Mouse (Mus musculus): ENCODE data around the gene Nt5dc3.

- TF ChIP-seq CTCF (conservative IDR thresholded peaks at IDR 0.05 in 1 of 2, IDR thresholded peaks at IDR 0.05 in 1 of 2; ENCODE audit: low read depth in 2 of 2, low read length in 2 of 2), result no peak
- TF ChIP-seq POLR2A (IDR thresholded peaks at IDR 0.05; ENCODE audit: low read depth, low read length), result no peak
- no peak for TF ChIP-seq KAT2A (IDR thresholded peaks at IDR 0.05; ENCODE audit: insufficient replicate concordance, low read length)
- no peak for TF ChIP-seq NELFE (IDR thresholded peaks at IDR 0.05; ENCODE audit: low read depth, low read length)
- TF ChIP-seq JUN (IDR thresholded peaks at IDR 0.05; ENCODE audit: insufficient read depth, low read depth, low read length), result no peak
- TF ChIP-seq CHD1 (IDR thresholded peaks at IDR 0.05; ENCODE audit: low read depth, low read length), result no peak
- no peak for TF ChIP-seq HCFC1 (IDR thresholded peaks at IDR 0.05; ENCODE audit: low read depth, low read length)
- no peak for TF ChIP-seq GABPA (IDR thresholded peaks at IDR 0.05; ENCODE audit: insufficient replicate concordance, low read depth, low read length)
- no peak for TF ChIP-seq USF2 (conservative IDR thresholded peaks at IDR 0.05; ENCODE audit: low read depth, low read length)
- TF ChIP-seq ELF1 (IDR thresholded peaks at IDR 0.05; ENCODE audit: low read depth, low read length), result no peak
- TF ChIP-seq ZC3H11A (IDR thresholded peaks at IDR 0.05; ENCODE audit: low read depth, low read length), result no peak
- TF ChIP-seq E2F4 (IDR thresholded peaks at IDR 0.05; ENCODE audit: insufficient replicate concordance, low read depth, low read length), result no peak
These were observed 7.1 kb upstream of the Nt5dc3 start for GRCm38 (mm10) chr10:86771701-86772100.
